Mouse (Mus musculus): ENCODE measurements around the gene Tmem45a.

Tmem45a gene

GRCm38 (mm10) chr16:56795481-56796139 lies 90.4 kb downstream of the Tmem45a start, which contains the start of gene Adgrg7:
Gene Adgrg7 (minus strand): TSS chr16:56795855.
- peak; percentile 24 for DNase-seq (ENCODE audit: low spot score)

- DNase-seq (ENCODE audit: low spot score): no peak
These were observed 91.4 kb downstream of the Tmem45a start for GRCm38 (mm10) chr16:56794383-56795144.

- no peak for DNase-seq (ENCODE audit: low spot score)
These were observed 92.2 kb downstream of the Tmem45a start for GRCm38 (mm10) chr16:56793778-56794177.

DNA sequence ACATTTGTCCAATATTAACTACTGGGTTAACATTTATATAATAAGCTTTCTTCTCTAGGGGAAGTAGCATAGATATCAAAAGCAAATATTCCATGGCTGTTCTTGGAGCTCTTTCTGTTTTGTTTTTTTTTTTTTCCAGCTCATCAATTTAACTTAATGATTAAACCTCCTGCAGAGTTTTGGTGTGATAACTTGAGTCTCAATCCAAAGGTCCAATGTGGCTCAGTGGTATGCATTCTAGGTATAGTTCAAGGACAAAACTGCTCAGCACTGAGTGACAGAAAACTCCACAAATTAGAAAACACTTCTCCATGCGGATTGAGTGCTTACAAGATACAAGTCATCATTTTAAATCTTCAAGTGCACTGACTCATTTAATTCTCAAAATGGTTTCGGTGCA lies 100.0 kb downstream of the Tmem45a start:
- DNase-seq (ENCODE audit: low spot score): no peak

- peak; percentile 35 for DNase-seq (ENCODE audit: low spot score)
These were observed 114.5 kb downstream of the Tmem45a start for GRCm38 (mm10) chr16:56771163-56772105.

All from yolk sac, embryonic 10.5 days (tissue).